Mouse (Mus musculus) cerebellum, adult 2 months (tissue): ENCODE measurements at regions not wholly inside any gene's neighbourhood (a gene's known extent, or its start where the extent isn't known, plus 50 kb on each side); places are given as distances from the start of the nearest gene placed in this dataset.

Experiments used
- CTCF ChIP-seq: fragments of 200-500 bp; IDR thresholded peaks from 2 replicates; pipeline ENCODE4 v1.5.1; 2011; ENCODE audit warnings: low read depth, mild to moderate bottlenecking, control low read depth, low read length, moderate library complexity, borderline replicate concordance; ENCODE audit not compliant: insufficient read depth
- POLR2A ChIP-seq: fragments of 200-500 bp; IDR thresholded peaks from 2 replicates; pipeline ENCODE4 v1.6.1; 2011; ENCODE audit warnings: low read length, control low read depth, borderline replicate concordance; ENCODE audit not compliant: insufficient read depth

DNA sequence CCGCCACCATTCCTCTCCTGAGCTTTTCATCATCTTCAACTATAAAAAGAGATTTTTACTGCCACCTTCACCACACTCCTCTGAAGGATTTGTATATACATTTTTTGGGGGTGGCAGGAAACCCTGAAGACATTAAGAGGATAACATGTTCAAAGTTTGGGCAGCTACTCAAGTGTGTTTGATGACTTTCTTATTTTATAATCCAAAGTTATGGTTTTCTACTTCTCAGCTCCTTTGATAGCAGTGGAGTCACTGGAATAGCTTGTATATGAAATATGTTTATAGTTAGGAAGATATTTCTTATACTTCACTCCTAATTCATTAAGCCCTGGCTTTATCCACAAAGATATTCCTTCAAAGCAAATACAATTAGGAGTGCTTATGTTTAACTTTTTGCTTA lies 229.5 kb upstream of the Lcorl start:
- TF ChIP-seq CTCF (no peak), POLR2A (no peak)
